Mouse (Mus musculus): Measurements from ENCODE around the gene Wasf1. TPM values are rescaled to one million over a fixed set of nuclear protein-coding genes. Genes with fewer than 3 reads are reported as not detected.

The Wasf1 gene
- polyA plus RNA-seq, 1 experiment from 2014 or later = 31.9 TPM

DNA sequence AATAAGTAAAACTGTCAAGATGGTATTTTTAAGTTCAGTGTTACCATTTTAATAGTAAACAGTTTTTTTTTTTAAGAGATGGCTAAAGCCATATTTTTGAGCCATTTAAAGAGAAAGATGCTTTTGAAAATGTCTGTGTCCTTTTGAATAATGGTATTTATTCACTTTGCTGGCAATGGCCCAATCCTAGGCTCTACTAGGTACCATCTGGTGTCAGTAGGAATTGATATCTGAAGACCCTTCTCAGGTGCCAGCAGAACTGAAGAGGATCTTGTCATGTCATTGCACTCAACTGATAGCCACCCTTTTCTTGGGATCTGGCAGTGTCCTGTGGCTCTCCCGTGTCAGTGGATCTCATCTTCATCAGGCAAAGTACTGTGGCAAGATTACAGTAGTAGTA lies 22.9 kb downstream of the Wasf1 start:
- no peak for DNase-seq (ENCODE audit: low spot score)
- WGBS = 52% methylated on average over 1 of the region's 1 CpGs
- H3K36me3 ChIP-seq = no peaks in the 10 kb centered on the region
- H3K27ac ChIP-seq = no peak overlapping the region
- no peaks in the 10 kb centered on the region for H3K27me3 ChIP-seq (ENCODE audit: insufficient read depth, poor library complexity, severe bottlenecking)
- H3K4me3 ChIP-seq = no peak overlapping the region
- H3K9me3 ChIP-seq = no peaks in the 10 kb centered on the region
- peaks cover 18% of the 10 kb centered on the region for H3K4me1 ChIP-seq

DNA sequence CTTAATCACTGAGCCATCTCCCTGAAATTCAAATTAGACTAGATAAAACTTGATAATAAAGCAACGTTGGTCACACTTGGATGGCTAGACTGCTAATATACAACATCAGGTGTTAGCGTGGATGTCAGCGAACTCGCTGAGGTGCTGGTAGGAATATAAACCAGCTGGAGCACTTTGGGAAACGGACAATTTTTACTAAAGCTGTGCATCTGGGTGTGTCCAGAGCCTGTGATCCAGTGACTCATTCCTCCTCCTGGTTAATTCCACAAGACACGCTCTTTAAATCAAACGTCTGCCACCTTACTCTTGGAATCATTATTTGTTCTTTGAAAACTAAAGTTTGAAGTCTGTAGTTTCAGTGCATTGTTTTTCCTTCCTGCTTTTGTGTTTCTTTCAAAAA lies 23.5 kb downstream of the Wasf1 start:
- Histone ChIP-seq H3K9me3 (no peaks in the 10 kb centered on the region), H3K36me3 (no peaks in the 10 kb centered on the region), H3K4me3 (no peak overlapping the region), H3K27ac (no peak overlapping the region), H3K4me1 (peaks cover 25% of the 10 kb centered on the region), H3K27me3 (ENCODE audit: insufficient read depth, poor library complexity, severe bottlenecking) (no peaks in the 10 kb centered on the region)
- DNase-seq (ENCODE audit: low spot score) = no peak
- WGBS = 87% methylated on average over 7 of the region's 7 CpGs

DNA sequence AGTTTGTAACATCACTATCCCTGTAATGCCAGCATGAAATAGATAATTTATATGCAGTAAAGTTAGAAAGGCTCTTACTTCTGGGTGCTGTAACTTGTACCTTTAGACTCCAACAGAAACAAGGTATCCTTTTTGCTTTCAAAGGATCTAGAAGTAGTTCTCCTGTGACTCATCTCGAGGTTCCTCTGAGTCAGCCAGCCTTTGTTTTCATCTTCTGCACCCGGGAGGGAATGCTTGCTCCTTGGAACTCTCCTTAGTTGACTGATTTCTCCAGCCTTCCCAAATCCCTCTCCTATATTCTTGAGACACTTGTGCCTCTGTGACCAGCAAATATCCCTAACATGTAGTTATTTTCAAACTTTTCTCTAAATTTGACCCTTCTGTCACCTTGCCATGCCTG lies 25.3 kb downstream of the Wasf1 start:
- Histone ChIP-seq H3K4me1 (peaks cover 20% of the 10 kb centered on the region), H3K27me3 (ENCODE audit: insufficient read depth, poor library complexity, severe bottlenecking) (no peaks in the 10 kb centered on the region), H3K9me3 (no peaks in the 10 kb centered on the region), H3K36me3 (0 out of 2 replicates have a peak, but pooled peaks cover 4% of the 10 kb centered on the region), H3K27ac (no peak overlapping the region), H3K4me3 (no peak overlapping the region)
- DNase-seq (ENCODE audit: low spot score) = no peak
- 40% methylated on average over 2 of the region's 2 CpGs for WGBS

- peaks cover 20% of the 10 kb centered on the region for H3K4me1 ChIP-seq
- H3K27ac ChIP-seq = no peak overlapping the region
- 0 out of 2 replicates have a peak, but pooled peaks cover 4% of the 10 kb centered on the region for H3K36me3 ChIP-seq
- H3K9me3 ChIP-seq = no peaks in the 10 kb centered on the region
- H3K27me3 ChIP-seq (ENCODE audit: insufficient read depth, poor library complexity, severe bottlenecking) = no peaks in the 10 kb centered on the region
- 42% methylated on average over 2 of the region's 2 CpGs for WGBS
- H3K4me3 ChIP-seq = peak overlapping the region; percentile 24
- no peak for DNase-seq (ENCODE audit: low spot score)
Measured at GRCm38 (mm10) chr10:40910811-40911210, 27.5 kb downstream of the Wasf1 start.

DNA sequence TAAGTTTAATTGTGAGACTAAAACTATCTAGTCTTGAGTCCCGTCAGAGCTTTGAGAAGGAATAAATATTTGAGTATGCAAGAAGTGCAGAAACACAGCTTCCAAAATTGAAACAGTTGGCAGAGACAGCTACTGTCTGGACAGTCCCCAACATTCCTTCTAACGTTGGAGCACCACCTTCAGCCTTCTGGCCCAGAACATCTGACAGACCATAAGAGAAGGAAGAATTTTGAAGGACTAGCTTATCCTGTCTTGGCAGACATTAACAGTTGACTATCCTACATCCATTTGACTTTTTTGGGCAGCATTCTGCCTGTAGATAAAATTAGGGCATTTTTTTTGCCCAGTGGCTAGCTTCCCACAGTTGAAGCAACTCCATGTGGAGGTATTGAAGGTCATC lies 32.0 kb downstream of the Wasf1 start:
- no peak overlapping the region for H3K4me3 ChIP-seq
- 82% methylated on average over 2 of the region's 2 CpGs for WGBS
- H3K9me3 ChIP-seq = no peaks in the 10 kb centered on the region
- H3K27ac ChIP-seq = no peak overlapping the region
- H3K4me1 ChIP-seq = peaks cover 10% of the 10 kb centered on the region; the same call in 1 of the 2 replicates
- no peak for DNase-seq (ENCODE audit: low spot score)
- 0 out of 2 replicates have a peak, but pooled peaks cover 4% of the 10 kb centered on the region for H3K36me3 ChIP-seq
- H3K27me3 ChIP-seq (ENCODE audit: insufficient read depth, poor library complexity, severe bottlenecking) = no peaks in the 10 kb centered on the region

GRCm38 (mm10) chr10:40918669-40919440 lies 35.6 kb downstream of the Wasf1 start:
- Histone ChIP-seq H3K36me3 (peaks cover 9% of the 10 kb centered on the region), H3K27me3 (ENCODE audit: insufficient read depth, poor library complexity, severe bottlenecking) (no peaks in the 10 kb centered on the region), H3K9me3 (no peaks in the 10 kb centered on the region), H3K4me1 (no peaks in the 10 kb centered on the region), H3K4me3 (no peak overlapping the region), H3K27ac (no peak overlapping the region)
- WGBS = 90% methylated on average over 8 of the region's 8 CpGs
- DNase-seq (ENCODE audit: low spot score) = no peak

DNA sequence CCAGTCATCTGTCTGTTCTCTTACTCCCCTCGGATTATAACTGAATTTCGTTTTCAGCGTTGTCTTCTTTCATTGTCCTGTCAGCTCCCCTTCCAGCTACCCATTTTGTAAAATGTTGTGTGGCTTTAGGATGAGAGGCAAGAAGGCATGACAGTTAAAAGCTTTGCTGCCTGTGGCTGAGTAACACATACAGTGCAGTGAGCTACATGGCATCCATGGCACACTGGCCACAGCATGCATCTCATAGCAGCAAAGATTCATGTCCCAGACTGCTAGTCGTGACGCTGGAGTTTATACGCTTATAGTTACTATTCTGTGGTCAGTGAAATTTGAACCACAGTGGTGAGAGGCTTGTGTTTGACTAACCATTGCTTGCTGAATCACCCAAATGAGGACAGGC lies 36.2 kb downstream of the Wasf1 start:
- Histone ChIP-seq H3K27me3 (ENCODE audit: insufficient read depth, poor library complexity, severe bottlenecking) (no peaks in the 10 kb centered on the region), H3K36me3 (peaks cover 9% of the 10 kb centered on the region), H3K27ac (no peak overlapping the region), H3K4me3 (no peak overlapping the region), H3K4me1 (no peaks in the 10 kb centered on the region), H3K9me3 (no peaks in the 10 kb centered on the region)
- WGBS = 90% methylated on average over 6 of the region's 6 CpGs
- DNase-seq (ENCODE audit: low spot score) = no peak

DNA sequence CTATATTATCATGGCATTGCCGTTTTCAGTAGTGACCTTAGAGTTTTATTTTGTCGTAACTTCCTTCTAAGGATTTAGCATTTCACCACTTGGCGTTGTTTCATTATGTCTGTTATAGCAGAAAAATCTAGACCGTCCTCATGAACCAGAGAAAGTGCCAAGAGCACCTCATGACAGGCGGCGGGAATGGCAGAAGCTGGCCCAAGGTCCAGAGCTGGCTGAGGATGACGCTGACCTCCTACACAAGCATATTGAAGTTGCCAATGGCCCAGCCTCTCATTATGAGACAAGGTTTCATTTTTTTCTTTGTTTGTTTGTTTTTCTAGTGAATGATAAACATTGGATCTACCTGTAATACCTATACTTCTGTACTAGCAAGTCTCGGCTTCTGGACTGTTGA lies 49.7 kb downstream of the Wasf1 start:
- no peak overlapping the region for H3K27ac ChIP-seq
- H3K9me3 ChIP-seq = no peaks in the 10 kb centered on the region
- no peak overlapping the region for H3K4me3 ChIP-seq
- WGBS = 92% methylated on average over 8 of the region's 8 CpGs
- H3K4me1 ChIP-seq = peaks cover 5% of the 10 kb centered on the region
- no peaks in the 10 kb centered on the region for H3K27me3 ChIP-seq (ENCODE audit: insufficient read depth, poor library complexity, severe bottlenecking)
- DNase-seq (ENCODE audit: low spot score) = no peak
- H3K36me3 ChIP-seq = peaks cover 39% of the 10 kb centered on the region

- DNase-seq (ENCODE audit: low spot score) = no peak
Measured at GRCm38 (mm10) chr10:40936160-40936726, 53.0 kb downstream of the Wasf1 start.

GRCm38 (mm10) chr10:40937569-40937968 lies 54.3 kb downstream of the Wasf1 start:
- DNase-seq (ENCODE audit: low spot score) = no peak
- H3K36me3 ChIP-seq = peaks cover 45% of the 10 kb centered on the region
- WGBS = 93% methylated on average over 20 of the region's 20 CpGs
- H3K27me3 ChIP-seq (ENCODE audit: insufficient read depth, poor library complexity, severe bottlenecking) = no peaks in the 10 kb centered on the region
- no peaks in the 10 kb centered on the region for H3K9me3 ChIP-seq
- H3K4me3 ChIP-seq = no peak overlapping the region
- peaks cover 5% of the 10 kb centered on the region for H3K4me1 ChIP-seq
- H3K27ac ChIP-seq = no peak overlapping the region

More at GRCm38 (mm10) chr10:40936160-40936726, 53.0 kb downstream of the Wasf1 start:
- no peak overlapping the region for H3K4me3 ChIP-seq
- WGBS = 77% methylated on average over 13 of the region's 13 CpGs
- no peak overlapping the region for H3K27ac ChIP-seq
- peaks cover 54% of the 10 kb centered on the region for H3K36me3 ChIP-seq
- H3K9me3 ChIP-seq = no peaks in the 10 kb centered on the region
- peaks cover 5% of the 10 kb centered on the region for H3K4me1 ChIP-seq
- H3K27me3 ChIP-seq (ENCODE audit: insufficient read depth, poor library complexity, severe bottlenecking) = no peaks in the 10 kb centered on the region

- Histone ChIP-seq H3K27me3 (ENCODE audit: insufficient read depth, poor library complexity, severe bottlenecking) (no peaks in the 10 kb centered on the region), H3K9me3 (no peaks in the 10 kb centered on the region), H3K4me1 (no peaks in the 10 kb centered on the region), H3K4me3 (no peak overlapping the region), H3K27ac (no peak overlapping the region), H3K36me3 (peaks cover 24% of the 10 kb centered on the region)
- WGBS = 85% methylated on average over 4 of the region's 4 CpGs
- no peak for DNase-seq (ENCODE audit: low spot score)
Measured at GRCm38 (mm10) chr10:40942688-40943087, 59.4 kb downstream of the Wasf1 start.

DNA sequence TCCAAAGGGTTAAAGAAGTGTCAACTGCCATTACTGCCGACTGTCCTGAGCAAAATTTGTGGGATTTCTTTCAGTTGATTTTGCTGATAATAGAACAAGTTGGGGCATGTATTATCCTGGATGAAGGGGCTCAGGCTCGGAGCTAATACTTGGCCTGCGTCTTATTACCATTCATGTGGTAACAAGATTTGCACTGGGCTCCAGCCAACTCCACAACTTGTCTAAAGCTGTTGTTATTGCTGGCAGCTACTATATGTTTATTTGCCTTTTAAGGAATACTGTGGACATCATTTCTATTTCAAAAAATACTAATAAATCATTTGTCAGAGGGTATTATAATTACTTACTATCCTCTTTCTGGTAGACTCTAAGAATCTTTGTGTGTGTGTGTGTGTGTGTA lies 66.9 kb downstream of the Wasf1 start:
- Histone ChIP-seq H3K4me3 (no peak overlapping the region), H3K4me1 (no peaks in the 10 kb centered on the region), H3K27me3 (ENCODE audit: insufficient read depth, poor library complexity, severe bottlenecking) (no peaks in the 10 kb centered on the region), H3K9me3 (no peaks in the 10 kb centered on the region), H3K36me3 (peaks cover 11% of the 10 kb centered on the region; the same call in 1 of the 2 replicates), H3K27ac (no peak overlapping the region)
- DNase-seq (ENCODE audit: low spot score) = no peak
- 73% methylated on average over 3 of the region's 3 CpGs for WGBS

GRCm38 (mm10) chr10:40956206-40956605 lies 72.9 kb downstream of the Wasf1 start:
- Histone ChIP-seq H3K36me3 (peaks cover 7% of the 10 kb centered on the region; the same call in 1 of the 2 replicates), H3K27ac (no peak overlapping the region), H3K4me3 (no peak overlapping the region), H3K9me3 (no peaks in the 10 kb centered on the region), H3K27me3 (ENCODE audit: insufficient read depth, poor library complexity, severe bottlenecking) (no peaks in the 10 kb centered on the region), H3K4me1 (no peaks in the 10 kb centered on the region)
- DNase-seq (ENCODE audit: low spot score) = no peak
- WGBS = 89% methylated on average over 5 of the region's 5 CpGs
